Mouse (Mus musculus): ENCODE measurements at regions not wholly inside any gene's neighbourhood (a gene's known extent, or its start where the extent isn't known, plus 50 kb on each side); places are given as distances from the start of the nearest gene placed in this dataset.

GRCm38 (mm10) chr12:112327411-112327810 is 161.8 kb upstream of the A530016L24Rik start:
- no peak for TF ChIP-seq POLR2A (IDR thresholded peaks at IDR 0.05; ENCODE audit: borderline replicate concordance, control insufficient read depth, low read depth, low read length)
- TF ChIP-seq CTCF (IDR thresholded peaks at IDR 0.05; ENCODE audit: control insufficient read depth, insufficient read depth, low read length): no peak
